Mouse (Mus musculus): Measurements from ENCODE around the gene Foxn1.

DNA sequence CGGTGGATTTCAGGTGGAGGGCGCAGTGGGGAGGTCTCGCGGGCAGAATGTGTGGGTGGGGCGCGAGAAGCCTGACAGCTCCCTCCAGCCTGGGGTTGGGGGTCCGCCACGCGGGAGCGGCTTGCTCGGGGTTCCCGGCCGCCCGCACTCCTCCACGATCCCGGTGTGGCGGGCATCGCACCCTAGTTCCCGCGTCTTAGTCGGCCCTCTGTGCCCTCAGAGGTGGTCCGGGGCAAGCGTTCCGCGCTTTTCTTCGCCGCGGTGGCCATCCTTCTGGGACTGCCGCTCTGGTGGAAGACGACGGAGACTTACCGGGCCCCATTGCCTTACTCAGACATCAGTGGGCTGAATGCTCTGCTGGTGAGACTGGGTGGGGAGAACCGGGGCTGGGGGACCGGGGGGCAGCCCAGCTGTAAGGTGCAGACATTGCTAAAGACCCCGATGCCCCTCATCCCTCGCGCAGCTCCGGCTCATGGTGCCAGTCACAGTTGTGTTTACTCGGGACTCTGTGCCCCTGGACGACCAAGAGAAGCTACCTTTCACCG, 57.8 kb downstream of the Foxn1 start:
- no peak for TF ChIP-seq HCFC1 (IDR thresholded peaks at IDR 0.05; ENCODE audit: borderline replicate concordance, insufficient read depth, low read length)
- TF ChIP-seq CHD2 (IDR thresholded peaks at IDR 0.05; ENCODE audit: low read depth, low read length) = no peak
- TF ChIP-seq MAFK (IDR thresholded peaks at IDR 0.05; ENCODE audit: insufficient read depth, low read depth, low read length) = no peak

Measured in ES-E14 (cell line).